Mouse (Mus musculus) hindbrain, embryonic 16.5 days (tissue): ENCODE measurements at regions not wholly inside any gene's neighbourhood (a gene's known extent, or its start where the extent isn't known, plus 50 kb on each side); places are given as distances from the start of the nearest gene placed in this dataset.

Experiments used
- ATAC-seq: fragments of 200-750 bp; cut with Nextera tagmentation; 2 replicates; pipeline ENCODE4 v1.8.0; 2017; ENCODE audit warnings: moderate TSS enrichment, moderate library complexity
- H3K27ac ChIP-seq: fragments of 300-500 bp; sonication (generic); 2 replicates; pipeline ENCODE4 v1.5.1; 2014; ENCODE audit warnings: low read depth, mild to moderate bottlenecking, control low read depth, low read length, moderate library complexity
- H3K27me3 ChIP-seq: fragments of 300-500 bp; sonication (generic); replicated peaks from 2 replicates; pipeline ENCODE4 v1.6.1; 2014; ENCODE audit warnings: low read length; ENCODE audit not compliant: control insufficient read depth, insufficient read depth
- H3K36me3 ChIP-seq: fragments of 300-500 bp; sonication (generic); 2 replicates; pipeline ENCODE4 v1.6.1; 2014; ENCODE audit warnings: mild to moderate bottlenecking, low read length, moderate library complexity, mixed read lengths; ENCODE audit not compliant: control insufficient read depth, insufficient read depth
- H3K4me1 ChIP-seq: fragments of 300-500 bp; sonication (generic); 2 replicates; pipeline ENCODE4 v1.6.1; 2014; ENCODE audit warnings: low read depth, low read length; ENCODE audit not compliant: control insufficient read depth, insufficient read depth
- H3K4me2 ChIP-seq: fragments of 300-500 bp; sonication (generic); 2 replicates; pipeline ENCODE4 v1.6.1; 2014; ENCODE audit warnings: mild to moderate bottlenecking, low read length, control low read depth, moderate library complexity
- H3K4me3 ChIP-seq: fragments of 300-500 bp; sonication (generic); 2 replicates; pipeline ENCODE4 v1.5.1; 2014; ENCODE audit warnings: mild to moderate bottlenecking, low read length, control low read depth, moderate library complexity
- H3K9ac ChIP-seq: fragments of 300-500 bp; sonication (generic); 2 replicates; pipeline ENCODE4 v1.6.1; 2014; ENCODE audit warnings: low read depth, mild to moderate bottlenecking, control low read depth, low read length, moderate library complexity
- H3K9me3 ChIP-seq: fragments of 300-500 bp; sonication (generic); 2 replicates; pipeline ENCODE4 v1.6.1; 2014; ENCODE audit warnings: mild to moderate bottlenecking, low read length, moderate library complexity; ENCODE audit not compliant: control insufficient read depth
- WGBS: fragments of 180-500 bp; shearing (Covaris S2); extraction: QIAGEN DNeasy Blood & Tissue Kit; methylation state at CpG from one replicate; pipeline ENCODE4 v1.1.7; 2014; 5-methylcytosine and 5-hydroxymethylcytosine counted together

- no peak overlapping the region for H3K27ac ChIP-seq
- H3K4me2 ChIP-seq = no peak overlapping the region
- no peaks in the 10 kb centered on the region for H3K36me3 ChIP-seq
- H3K9ac ChIP-seq = no peak overlapping the region
- H3K4me1 ChIP-seq = peaks cover 9% of the 10 kb centered on the region
- WGBS = 65% methylated on average over 14 of the region's 14 CpGs
- no peak for ATAC-seq
- no peak overlapping the region for H3K4me3 ChIP-seq
- no peaks in the 10 kb centered on the region for H3K9me3 ChIP-seq
- H3K27me3 ChIP-seq = no peaks in the 10 kb centered on the region; the same call in 1 of the 2 replicates
Measured at GRCm38 (mm10) chr7:135860741-135861408, 144.7 kb upstream of the Mki67 start.

- Histone ChIP-seq H3K4me2 (no peak overlapping the region), H3K4me3 (no peak overlapping the region), H3K9me3 (no peaks in the 10 kb centered on the region), H3K4me1 (peaks cover 9% of the 10 kb centered on the region), H3K27me3 (no peaks in the 10 kb centered on the region; the same call in 1 of the 2 replicates), H3K9ac (no peak overlapping the region), H3K27ac (no peak overlapping the region), H3K36me3 (no peaks in the 10 kb centered on the region)
- no peak for ATAC-seq
- 57% methylated on average over 7 of the region's 7 CpGs for WGBS
Measured at GRCm38 (mm10) chr7:135861409-135861805, 145.2 kb upstream of the Mki67 start.

- no peak overlapping the region for H3K9ac ChIP-seq
- H3K4me3 ChIP-seq = no peak overlapping the region
- H3K36me3 ChIP-seq = no peaks in the 10 kb centered on the region
- no peak overlapping the region for H3K27ac ChIP-seq
- 58% methylated on average over 22 of the region's 22 CpGs for WGBS
- no peaks in the 10 kb centered on the region; the same call in 1 of the 2 replicates for H3K27me3 ChIP-seq
- ATAC-seq = no peak
- peaks cover 9% of the 10 kb centered on the region for H3K4me1 ChIP-seq
- H3K4me2 ChIP-seq = no peak overlapping the region
- H3K9me3 ChIP-seq = no peaks in the 10 kb centered on the region
Measured at GRCm38 (mm10) chr7:135863581-135864426, 147.6 kb upstream of the Mki67 start.

- no peaks in the 10 kb centered on the region for H3K36me3 ChIP-seq
- WGBS = 84% methylated on average over 6 of the region's 6 CpGs
- H3K27ac ChIP-seq = no peak overlapping the region
- no peak overlapping the region for H3K9ac ChIP-seq
- H3K9me3 ChIP-seq = no peaks in the 10 kb centered on the region
- H3K4me1 ChIP-seq = no peaks in the 10 kb centered on the region
- no peak overlapping the region for H3K4me2 ChIP-seq
- no peak overlapping the region for H3K4me3 ChIP-seq
- no peaks in the 10 kb centered on the region for H3K27me3 ChIP-seq
- ATAC-seq = no peak
Measured at GRCm38 (mm10) chr7:135870981-135871380, 154.8 kb upstream of the Mki67 start.

- Histone ChIP-seq H3K4me2 (no peak overlapping the region), H3K36me3 (no peaks in the 10 kb centered on the region), H3K27me3 (no peaks in the 10 kb centered on the region), H3K9ac (no peak overlapping the region), H3K9me3 (no peaks in the 10 kb centered on the region), H3K4me1 (no peaks in the 10 kb centered on the region), H3K4me3 (no peak overlapping the region), H3K27ac (no peak overlapping the region)
- WGBS = 70% methylated on average over 6 of the region's 6 CpGs
- no peak for ATAC-seq
Measured at GRCm38 (mm10) chr7:135877091-135877874, 161.1 kb upstream of the Mki67 start.

GRCm38 (mm10) chr7:135878750-135879149 lies 162.6 kb upstream of the Mki67 start:
- Histone ChIP-seq H3K27me3 (no peaks in the 10 kb centered on the region), H3K4me1 (no peaks in the 10 kb centered on the region), H3K36me3 (no peaks in the 10 kb centered on the region), H3K9ac (no peak overlapping the region), H3K4me2 (no peak overlapping the region), H3K4me3 (no peak overlapping the region), H3K27ac (no peak overlapping the region), H3K9me3 (no peaks in the 10 kb centered on the region)
- ATAC-seq = no peak
- 51% methylated on average over 3 of the region's 3 CpGs for WGBS

GRCm38 (mm10) chr7:135880446-135880845 lies 164.3 kb upstream of the Mki67 start:
- H3K4me1 ChIP-seq = no peaks in the 10 kb centered on the region
- no peak for ATAC-seq
- no peaks in the 10 kb centered on the region for H3K27me3 ChIP-seq
- no peaks in the 10 kb centered on the region for H3K36me3 ChIP-seq
- 85% methylated on average over 9 of the region's 9 CpGs for WGBS
- H3K9me3 ChIP-seq = no peaks in the 10 kb centered on the region
- H3K4me2 ChIP-seq = no peak overlapping the region
- no peak overlapping the region for H3K9ac ChIP-seq
- H3K27ac ChIP-seq = no peak overlapping the region
- H3K4me3 ChIP-seq = no peak overlapping the region

GRCm38 (mm10) chr7:135882306-135882705 lies 166.1 kb upstream of the Mki67 start:
- Histone ChIP-seq H3K9ac (no peak overlapping the region), H3K36me3 (no peaks in the 10 kb centered on the region), H3K4me3 (no peak overlapping the region), H3K27me3 (no peaks in the 10 kb centered on the region), H3K9me3 (no peaks in the 10 kb centered on the region), H3K27ac (no peak overlapping the region), H3K4me1 (no peaks in the 10 kb centered on the region), H3K4me2 (no peak overlapping the region)
- WGBS = 98% methylated on average over 4 of the region's 4 CpGs
- ATAC-seq = no peak

- ATAC-seq = no peak
- H3K9me3 ChIP-seq = no peaks in the 10 kb centered on the region
- H3K27ac ChIP-seq = no peak overlapping the region
- no peak overlapping the region for H3K9ac ChIP-seq
- no peaks in the 10 kb centered on the region for H3K27me3 ChIP-seq
- 20% methylated on average over 3 of the region's 3 CpGs for WGBS
- H3K4me2 ChIP-seq = no peak overlapping the region; the same call in 1 of the 2 replicates
- H3K4me1 ChIP-seq = peaks cover 6% of the 10 kb centered on the region
- H3K36me3 ChIP-seq = no peaks in the 10 kb centered on the region
- no peak overlapping the region for H3K4me3 ChIP-seq
Measured at GRCm38 (mm10) chr7:135888598-135888997, 172.4 kb upstream of the Mki67 start.
